Mouse (Mus musculus) neural tube, embryonic 11.5 days (tissue): ENCODE measurements at regions not wholly inside any gene's neighbourhood (a gene's known extent, or its start where the extent isn't known, plus 50 kb on each side); places are given as distances from the start of the nearest gene placed in this dataset.

Experiments
- ATAC-seq: fragments of 200-750 bp; cut with Nextera tagmentation; 2 replicates; pipeline ENCODE4 v1.8.0; 2017; ENCODE audit warnings: moderate number of reproducible peaks, mild to moderate bottlenecking, moderate TSS enrichment, moderate library complexity; ENCODE audit not compliant: insufficient read depth, low FRiP score, low TSS enrichment
- DNase-seq: peaks from one replicate; pipeline ENCODE4 v3.0.0-alpha.2; 2015; ENCODE audit warnings: low spot score
- H3K27ac ChIP-seq: fragments of 300-500 bp; sonication (generic); 2 replicates; pipeline ENCODE4 v1.5.1; 2014; ENCODE audit warnings: low read depth, mild to moderate bottlenecking, low read length
- H3K27me3 ChIP-seq: fragments of 300-500 bp; sonication (generic); 2 replicates; pipeline ENCODE4 v1.6.1; 2014; ENCODE audit warnings: mild to moderate bottlenecking, low read length, mixed read lengths; ENCODE audit not compliant: control insufficient read depth, insufficient read depth
- H3K36me3 ChIP-seq: fragments of 300-500 bp; sonication (generic); 2 replicates; pipeline ENCODE4 v1.6.1; 2014; ENCODE audit warnings: mild to moderate bottlenecking, low read length, moderate library complexity, mixed read lengths; ENCODE audit not compliant: control insufficient read depth, insufficient read depth
- H3K4me1 ChIP-seq: fragments of 300-500 bp; sonication (generic); 2 replicates; pipeline ENCODE4 v1.6.1; 2014; ENCODE audit warnings: low read length, mixed read lengths; ENCODE audit not compliant: control insufficient read depth, insufficient read depth
- H3K4me2 ChIP-seq: fragments of 300-500 bp; sonication (generic); 2 replicates; pipeline ENCODE4 v1.6.1; 2014; ENCODE audit warnings: low read depth, mild to moderate bottlenecking, moderate library complexity
- H3K4me3 ChIP-seq: fragments of 300-500 bp; sonication (generic); 2 replicates; pipeline ENCODE4 v1.5.1; 2014; ENCODE audit warnings: low read depth, low read length
- H3K9ac ChIP-seq: fragments of 300-500 bp; sonication (generic); 2 replicates; pipeline ENCODE4 v1.6.1; 2014; ENCODE audit warnings: mild to moderate bottlenecking, low read length
- H3K9me3 ChIP-seq: fragments of 300-500 bp; sonication (generic); 2 replicates; pipeline ENCODE4 v1.6.1; 2016; ENCODE audit warnings: low read length; ENCODE audit not compliant: control insufficient read depth
- whole genome bisulfite sequencing: fragments of 180-500 bp; shearing (Covaris S2); extraction: QIAGEN DNeasy Blood & Tissue Kit; methylation state at CpG from one replicate; pipeline ENCODE4 v1.1.7; 2014; 5-methylcytosine and 5-hydroxymethylcytosine counted together

DNA sequence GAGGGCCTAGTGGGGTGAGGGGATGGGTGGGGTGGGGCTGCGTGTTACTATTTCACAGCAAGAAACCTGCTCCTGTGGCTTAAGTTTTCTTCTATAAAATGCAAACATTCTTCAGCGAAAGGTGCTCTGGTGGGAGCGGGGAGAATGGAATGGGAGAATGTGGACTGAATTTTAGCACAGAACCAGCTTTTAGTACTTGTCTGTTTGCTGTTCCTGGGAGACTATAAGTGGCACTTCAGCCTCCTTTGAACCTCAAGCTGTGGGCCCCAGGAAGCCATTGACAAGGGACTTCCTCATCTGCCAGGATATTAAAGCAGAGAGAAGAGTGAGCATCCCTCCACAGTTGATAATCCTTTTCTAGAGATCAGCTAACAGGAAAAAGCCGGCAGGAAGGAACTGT, 580.2 kb downstream of the Zfp706 start:
- ATAC-seq (no peak), DNase-seq (no peak)
- H3K9me3 ChIP-seq, result no peaks in the 10 kb centered on the region
- H3K4me2 ChIP-seq, result no peak overlapping the region
- no peaks in the 10 kb centered on the region for H3K27me3 ChIP-seq
- H3K4me1 ChIP-seq, result no peaks in the 10 kb centered on the region
- H3K27ac ChIP-seq, result no peak overlapping the region
- H3K4me3 ChIP-seq, result no peak overlapping the region
- H3K9ac ChIP-seq, result no peak overlapping the region
- WGBS, result 64% methylated on average over 4 of the region's 4 CpGs
- no peaks in the 10 kb centered on the region for H3K36me3 ChIP-seq

DNA sequence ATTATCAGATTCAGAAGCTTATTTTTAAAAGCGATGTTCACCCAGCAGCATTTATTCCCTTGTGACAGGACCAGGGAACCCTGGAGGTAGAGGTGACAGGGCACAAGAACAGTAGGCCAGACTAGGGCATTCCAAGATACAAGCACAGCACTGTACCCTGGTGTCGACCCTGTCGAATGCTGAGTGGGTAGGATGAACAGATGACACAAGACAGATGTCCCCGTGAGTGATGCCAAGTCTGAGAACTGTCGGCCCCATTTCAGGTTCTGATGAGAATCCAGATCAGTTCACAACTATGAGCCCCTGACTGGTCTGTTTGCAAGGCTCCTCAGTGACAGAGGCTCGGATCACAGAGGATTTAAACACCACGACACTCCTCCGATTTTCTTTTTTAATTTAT, 581.7 kb downstream of the Zfp706 start:
- whole genome bisulfite sequencing, result 87% methylated on average over 8 of the region's 8 CpGs
- Histone ChIP-seq H3K27ac (no peak overlapping the region), H3K9me3 (no peaks in the 10 kb centered on the region), H3K4me3 (no peak overlapping the region), H3K9ac (no peak overlapping the region), H3K27me3 (no peaks in the 10 kb centered on the region), H3K4me1 (no peaks in the 10 kb centered on the region), H3K36me3 (no peaks in the 10 kb centered on the region), H3K4me2 (no peak overlapping the region)
- ATAC-seq, result no peak
- no peak for DNase-seq

GRCm38 (mm10) chr15:36424047-36424446, 583.5 kb downstream of the Zfp706 start:
- DNase-seq, result no peak
- Histone ChIP-seq H3K27me3 (no peaks in the 10 kb centered on the region), H3K9ac (no peak overlapping the region), H3K27ac (no peak overlapping the region), H3K4me1 (no peaks in the 10 kb centered on the region), H3K4me3 (no peak overlapping the region), H3K36me3 (no peaks in the 10 kb centered on the region), H3K9me3 (no peaks in the 10 kb centered on the region), H3K4me2 (no peak overlapping the region)
- WGBS, result 93% methylated on average over 8 of the region's 8 CpGs
- ATAC-seq, result no peak

GRCm38 (mm10) chr15:36422781-36423180, 584.8 kb downstream of the Zfp706 start:
- H3K4me1 ChIP-seq, result no peaks in the 10 kb centered on the region
- no peak overlapping the region for H3K27ac ChIP-seq
- no peak overlapping the region for H3K9ac ChIP-seq
- ATAC-seq, result no peak
- H3K9me3 ChIP-seq, result no peaks in the 10 kb centered on the region
- H3K27me3 ChIP-seq, result no peaks in the 10 kb centered on the region
- 70% methylated on average over 3 of the region's 3 CpGs for WGBS
- no peak overlapping the region for H3K4me2 ChIP-seq
- H3K36me3 ChIP-seq, result no peaks in the 10 kb centered on the region
- DNase-seq, result no peak
- H3K4me3 ChIP-seq, result no peak overlapping the region

GRCm38 (mm10) chr15:36419943-36420480, 587.6 kb downstream of the Zfp706 start:
- no peak for DNase-seq
- no peaks in the 10 kb centered on the region for H3K4me1 ChIP-seq
- no peaks in the 10 kb centered on the region for H3K36me3 ChIP-seq
- ATAC-seq, result no peak
- no peak overlapping the region for H3K4me2 ChIP-seq
- H3K27me3 ChIP-seq, result no peaks in the 10 kb centered on the region
- H3K4me3 ChIP-seq, result no peak overlapping the region
- H3K27ac ChIP-seq, result no peak overlapping the region
- no peak overlapping the region for H3K9ac ChIP-seq
- H3K9me3 ChIP-seq, result no peaks in the 10 kb centered on the region
- WGBS, result 90% methylated on average over 7 of the region's 7 CpGs

- Histone ChIP-seq H3K27ac (no peak overlapping the region), H3K9ac (no peak overlapping the region), H3K4me1 (no peaks in the 10 kb centered on the region), H3K9me3 (no peaks in the 10 kb centered on the region), H3K36me3 (no peaks in the 10 kb centered on the region), H3K27me3 (no peaks in the 10 kb centered on the region), H3K4me3 (no peak overlapping the region), H3K4me2 (no peak overlapping the region)
- DNase-seq, result no peak
- ATAC-seq, result no peak
- WGBS, result 90% methylated on average over 3 of the region's 3 CpGs
Observed at GRCm38 (mm10) chr15:36417426-36417825, 590.1 kb downstream of the Zfp706 start.

DNA sequence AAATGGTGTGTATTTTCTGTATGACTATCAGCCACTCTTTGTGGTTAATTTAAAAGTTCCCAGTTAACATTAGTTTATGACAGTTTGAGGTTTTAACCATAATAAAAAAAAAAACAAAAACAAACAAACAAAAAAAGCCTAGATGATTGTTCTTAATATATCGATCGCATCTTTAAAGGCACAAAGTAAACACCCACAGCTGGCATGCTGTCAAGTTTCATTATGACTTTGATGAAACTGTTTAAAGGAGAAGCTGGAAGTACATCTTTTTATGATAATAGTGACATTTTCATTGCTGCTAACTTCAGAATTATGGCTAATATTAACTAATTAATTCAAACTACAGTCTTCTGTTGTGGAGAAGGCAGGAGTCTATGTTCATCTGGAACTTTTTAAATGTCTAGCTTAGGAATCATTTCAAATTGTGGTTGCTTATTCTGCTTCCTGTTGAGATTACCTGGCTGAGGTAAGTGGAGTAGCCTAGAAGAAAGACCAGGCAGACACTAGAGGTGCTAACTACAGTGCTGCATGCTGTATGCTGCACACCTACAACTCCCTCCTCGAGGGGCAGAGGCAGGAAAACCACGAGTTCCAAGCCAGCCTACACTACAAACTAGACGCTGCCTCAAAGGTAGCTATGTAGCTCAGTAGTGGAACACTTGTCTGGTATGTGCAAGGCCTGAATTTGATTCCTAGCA, 591.9 kb downstream of the Zfp706 start:
- H3K4me3 ChIP-seq, result no peak overlapping the region
- H3K27ac ChIP-seq, result no peak overlapping the region
- H3K4me2 ChIP-seq, result no peak overlapping the region
- no peak for DNase-seq
- H3K9me3 ChIP-seq, result no peaks in the 10 kb centered on the region
- no peaks in the 10 kb centered on the region for H3K4me1 ChIP-seq
- no peaks in the 10 kb centered on the region for H3K27me3 ChIP-seq
- ATAC-seq, result no peak
- no peak overlapping the region for H3K9ac ChIP-seq
- 83% methylated on average over 5 of the region's 5 CpGs for WGBS
- no peaks in the 10 kb centered on the region for H3K36me3 ChIP-seq

GRCm38 (mm10) chr15:36412016-36412415, 595.6 kb downstream of the Zfp706 start:
- no peaks in the 10 kb centered on the region for H3K36me3 ChIP-seq
- H3K4me1 ChIP-seq, result no peaks in the 10 kb centered on the region
- H3K27ac ChIP-seq, result no peak overlapping the region
- DNase-seq, result no peak
- H3K9ac ChIP-seq, result no peak overlapping the region
- WGBS, result 62% methylated on average over 3 of the region's 3 CpGs
- no peak for ATAC-seq
- H3K4me3 ChIP-seq, result no peak overlapping the region
- no peak overlapping the region for H3K4me2 ChIP-seq
- no peaks in the 10 kb centered on the region for H3K9me3 ChIP-seq
- no peaks in the 10 kb centered on the region for H3K27me3 ChIP-seq

DNA sequence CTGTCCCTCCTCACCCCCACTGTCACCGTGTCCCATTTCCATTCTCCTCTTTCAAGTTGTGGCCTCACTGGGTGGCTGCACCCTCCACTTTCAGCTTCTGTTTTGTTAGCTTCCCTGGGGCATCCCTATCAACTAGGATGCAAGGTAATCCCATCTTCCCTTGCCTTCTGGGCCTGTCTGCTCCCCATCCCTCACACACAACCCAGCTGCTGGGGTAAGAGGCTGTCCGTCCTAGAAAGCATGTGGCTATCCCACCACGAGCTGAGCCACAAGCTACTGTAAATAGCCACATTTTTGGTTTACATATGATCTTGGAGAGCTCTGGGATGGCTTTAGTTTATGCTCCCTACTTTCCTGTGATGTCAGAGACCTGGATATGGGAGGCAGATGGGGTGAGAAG, 602.1 kb downstream of the Zfp706 start:
- Histone ChIP-seq H3K27ac (no peak overlapping the region), H3K9ac (no peak overlapping the region), H3K4me2 (no peak overlapping the region), H3K9me3 (no peaks in the 10 kb centered on the region), H3K27me3 (no peaks in the 10 kb centered on the region), H3K4me3 (no peak overlapping the region), H3K36me3 (no peaks in the 10 kb centered on the region), H3K4me1 (no peaks in the 10 kb centered on the region)
- DNase-seq (no peak), ATAC-seq (no peak)
- WGBS, result 84% methylated on average over 3 of the region's 3 CpGs
